Mouse (Mus musculus): ENCODE measurements at regions not wholly inside any gene's neighbourhood (a gene's known extent, or its start where the extent isn't known, plus 50 kb on each side); places are given as distances from the start of the nearest gene placed in this dataset.

- Histone ChIP-seq H3K27me3 (ENCODE audit: control insufficient read depth, insufficient read depth, low read length) (no peaks in the 10 kb centered on the region), H3K4me1 (ENCODE audit: control insufficient read depth, insufficient read depth, low read length) (peaks cover 2% of the 10 kb centered on the region; the same call in 1 of the 2 replicates), H3K27ac (ENCODE audit: low read depth, low read length) (no peak overlapping the region), H3K9me3 (replicated peaks; ENCODE audit: control insufficient read depth, low read length) (no peaks in the 10 kb centered on the region), H3K9ac (ENCODE audit: low read depth, low read length) (no peak overlapping the region), H3K4me2 (no peak overlapping the region), H3K4me3 (ENCODE audit: low read depth, low read length) (no peak overlapping the region), H3K36me3 (ENCODE audit: control insufficient read depth, insufficient read depth, low read length) (no peaks in the 10 kb centered on the region)
- whole genome bisulfite sequencing (ENCODE audit: insufficient replicate concordance): 24% methylated on average over 7 of the region's 7 CpGs
- ATAC-seq (replicated peaks; ENCODE audit: insufficient number of reproducible peaks, low FRiP score, low TSS enrichment): no peak
Observed at GRCm38 (mm10) chr1:51600425-51600824, 122.2 kb upstream of the Nabp1 start.

GRCm38 (mm10) chr1:51596935-51597820 is 119.0 kb upstream of the Nabp1 start:
- peak; percentile 71 for ATAC-seq (replicated peaks; ENCODE audit: insufficient number of reproducible peaks, low FRiP score, low TSS enrichment)
- 22% methylated on average over 18 of the region's 18 CpGs for WGBS (ENCODE audit: insufficient replicate concordance)
- Histone ChIP-seq H3K27ac (ENCODE audit: low read depth, low read length) (no peak overlapping the region), H3K27me3 (ENCODE audit: control insufficient read depth, insufficient read depth, low read length) (no peaks in the 10 kb centered on the region), H3K36me3 (ENCODE audit: control insufficient read depth, insufficient read depth, low read length) (no peaks in the 10 kb centered on the region), H3K4me3 (ENCODE audit: low read depth, low read length) (no peak overlapping the region), H3K4me1 (ENCODE audit: control insufficient read depth, insufficient read depth, low read length) (peaks cover 2% of the 10 kb centered on the region; the same call in 1 of the 2 replicates), H3K4me2 (peak overlapping the region; percentile 58), H3K9me3 (replicated peaks; ENCODE audit: control insufficient read depth, low read length) (no peaks in the 10 kb centered on the region), H3K9ac (ENCODE audit: low read depth, low read length) (no peak overlapping the region; the same call in 1 of the 2 replicates)

DNA sequence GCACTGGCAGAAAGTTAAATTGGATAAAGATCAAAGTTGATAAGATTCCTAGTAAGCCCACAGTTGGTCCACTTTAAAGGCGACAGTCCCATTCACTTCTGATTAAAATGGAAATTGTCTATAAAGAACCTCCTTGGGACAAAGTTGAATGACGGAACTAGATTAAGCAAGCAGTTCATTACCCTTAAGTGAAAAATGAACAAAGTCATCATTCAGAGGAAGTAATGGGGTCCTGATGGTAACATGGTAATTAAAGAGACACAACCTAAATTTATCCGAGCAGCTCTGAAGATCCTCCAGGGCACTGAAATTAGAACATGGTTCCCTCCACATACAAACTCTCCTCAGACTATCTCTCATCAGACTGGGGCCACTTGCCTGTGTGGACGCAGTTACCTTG is 116.4 kb upstream of the Nabp1 start:
- Histone ChIP-seq H3K27ac (ENCODE audit: low read depth, low read length) (no peak overlapping the region), H3K4me1 (ENCODE audit: control insufficient read depth, insufficient read depth, low read length) (peaks cover 2% of the 10 kb centered on the region; the same call in 1 of the 2 replicates), H3K27me3 (ENCODE audit: control insufficient read depth, insufficient read depth, low read length) (no peaks in the 10 kb centered on the region), H3K9ac (ENCODE audit: low read depth, low read length) (no peak overlapping the region), H3K4me3 (ENCODE audit: low read depth, low read length) (no peak overlapping the region), H3K36me3 (ENCODE audit: control insufficient read depth, insufficient read depth, low read length) (no peaks in the 10 kb centered on the region), H3K9me3 (replicated peaks; ENCODE audit: control insufficient read depth, low read length) (no peaks in the 10 kb centered on the region), H3K4me2 (no peak overlapping the region)
- 81% methylated on average over 4 of the region's 4 CpGs for WGBS (ENCODE audit: insufficient replicate concordance)
- ATAC-seq (replicated peaks; ENCODE audit: insufficient number of reproducible peaks, low FRiP score, low TSS enrichment): no peak

- Histone ChIP-seq H3K4me2 (no peak overlapping the region), H3K9ac (ENCODE audit: low read depth, low read length) (no peak overlapping the region), H3K4me3 (ENCODE audit: low read depth, low read length) (no peak overlapping the region), H3K36me3 (ENCODE audit: control insufficient read depth, insufficient read depth, low read length) (no peaks in the 10 kb centered on the region), H3K27ac (ENCODE audit: low read depth, low read length) (no peak overlapping the region), H3K9me3 (replicated peaks; ENCODE audit: control insufficient read depth, low read length) (no peaks in the 10 kb centered on the region), H3K27me3 (ENCODE audit: control insufficient read depth, insufficient read depth, low read length) (no peaks in the 10 kb centered on the region), H3K4me1 (ENCODE audit: control insufficient read depth, insufficient read depth, low read length) (peaks cover 2% of the 10 kb centered on the region; the same call in 1 of the 2 replicates)
- WGBS (ENCODE audit: insufficient replicate concordance): 46% methylated on average over 10 of the region's 10 CpGs
- ATAC-seq (replicated peaks; ENCODE audit: insufficient number of reproducible peaks, low FRiP score, low TSS enrichment): no peak
Observed at GRCm38 (mm10) chr1:51593621-51594441, 115.6 kb upstream of the Nabp1 start.

DNA sequence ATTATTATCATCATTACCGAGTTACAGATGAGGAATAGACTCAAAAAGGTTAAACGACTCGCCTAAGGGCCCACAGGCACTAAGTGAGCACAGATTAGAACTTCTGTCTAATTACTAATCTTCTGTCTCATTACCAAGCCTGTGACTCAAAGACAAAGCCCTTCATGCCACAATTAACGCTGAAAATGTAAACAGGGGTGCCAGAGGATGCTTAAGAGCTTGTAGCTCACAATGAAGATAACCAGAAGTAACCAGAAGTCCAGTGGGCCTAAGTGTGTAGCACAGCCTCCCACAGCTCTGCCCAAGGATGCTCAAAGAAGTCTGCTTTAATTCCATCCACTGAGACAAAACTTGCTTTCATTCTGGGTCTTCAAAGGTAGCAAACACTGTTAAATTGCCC is 113.7 kb upstream of the Nabp1 start:
- Histone ChIP-seq H3K4me3 (ENCODE audit: low read depth, low read length) (no peak overlapping the region), H3K9ac (ENCODE audit: low read depth, low read length) (no peak overlapping the region), H3K27me3 (ENCODE audit: control insufficient read depth, insufficient read depth, low read length) (no peaks in the 10 kb centered on the region), H3K4me1 (ENCODE audit: control insufficient read depth, insufficient read depth, low read length) (peaks cover 2% of the 10 kb centered on the region; the same call in 1 of the 2 replicates), H3K36me3 (ENCODE audit: control insufficient read depth, insufficient read depth, low read length) (no peaks in the 10 kb centered on the region), H3K4me2 (no peak overlapping the region), H3K9me3 (replicated peaks; ENCODE audit: control insufficient read depth, low read length) (no peaks in the 10 kb centered on the region), H3K27ac (ENCODE audit: low read depth, low read length) (no peak overlapping the region)
- WGBS (ENCODE audit: insufficient replicate concordance): 47% methylated on average over 4 of the region's 4 CpGs
- no peak for ATAC-seq (replicated peaks; ENCODE audit: insufficient number of reproducible peaks, low FRiP score, low TSS enrichment)

GRCm38 (mm10) chr1:51590606-51591400 is 112.6 kb upstream of the Nabp1 start:
- Histone ChIP-seq H3K9me3 (replicated peaks; ENCODE audit: control insufficient read depth, low read length) (no peaks in the 10 kb centered on the region), H3K4me3 (ENCODE audit: low read depth, low read length) (no peak overlapping the region), H3K27me3 (ENCODE audit: control insufficient read depth, insufficient read depth, low read length) (no peaks in the 10 kb centered on the region), H3K4me1 (ENCODE audit: control insufficient read depth, insufficient read depth, low read length) (no peaks in the 10 kb centered on the region), H3K9ac (ENCODE audit: low read depth, low read length) (no peak overlapping the region), H3K36me3 (ENCODE audit: control insufficient read depth, insufficient read depth, low read length) (no peaks in the 10 kb centered on the region), H3K4me2 (no peak overlapping the region), H3K27ac (ENCODE audit: low read depth, low read length) (no peak overlapping the region)
- no peak for ATAC-seq (replicated peaks; ENCODE audit: insufficient number of reproducible peaks, low FRiP score, low TSS enrichment)
- WGBS (ENCODE audit: insufficient replicate concordance): 66% methylated on average over 9 of the region's 9 CpGs

DNA sequence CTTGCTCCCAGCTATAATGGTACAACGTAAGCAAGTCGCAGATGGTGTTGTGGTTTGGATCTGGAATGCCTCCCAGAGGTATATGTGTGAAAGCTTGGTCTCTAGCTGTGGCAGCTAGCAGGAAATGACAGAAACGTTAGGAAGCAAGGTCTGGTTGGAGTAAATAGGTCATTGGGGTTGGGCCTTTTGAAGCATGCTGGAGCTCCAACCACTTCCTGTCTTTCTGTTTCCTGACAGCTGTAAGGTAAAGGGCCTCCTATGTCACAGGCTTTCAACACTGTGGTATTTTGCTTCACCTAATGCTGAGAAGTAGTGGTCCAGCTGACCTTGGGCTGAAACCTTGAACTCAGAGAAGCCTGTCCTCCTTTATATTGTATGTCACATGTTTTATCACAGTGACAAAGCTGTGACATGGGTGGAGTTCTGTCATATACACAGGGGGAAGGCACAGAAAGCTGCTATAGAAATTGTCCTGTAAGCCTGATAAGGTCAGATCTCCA is 106.8 kb upstream of the Nabp1 start:
- no peak for ATAC-seq (replicated peaks; ENCODE audit: insufficient number of reproducible peaks, low FRiP score, low TSS enrichment)
- H3K9me3 ChIP-seq (replicated peaks; ENCODE audit: control insufficient read depth, low read length): no peaks in the 10 kb centered on the region
- H3K27ac ChIP-seq (ENCODE audit: low read depth, low read length): no peak overlapping the region
- H3K4me1 ChIP-seq (ENCODE audit: control insufficient read depth, insufficient read depth, low read length): no peaks in the 10 kb centered on the region
- no peak overlapping the region for H3K4me2 ChIP-seq
- H3K9ac ChIP-seq (ENCODE audit: low read depth, low read length): no peak overlapping the region
- H3K27me3 ChIP-seq (ENCODE audit: control insufficient read depth, insufficient read depth, low read length): no peaks in the 10 kb centered on the region
- no peak overlapping the region for H3K4me3 ChIP-seq (ENCODE audit: low read depth, low read length)
- H3K36me3 ChIP-seq (ENCODE audit: control insufficient read depth, insufficient read depth, low read length): no peaks in the 10 kb centered on the region
- WGBS (ENCODE audit: insufficient replicate concordance): 35% methylated on average over 3 of the region's 3 CpGs

- Histone ChIP-seq H3K9ac (ENCODE audit: low read depth, low read length) (no peak overlapping the region), H3K36me3 (ENCODE audit: control insufficient read depth, insufficient read depth, low read length) (no peaks in the 10 kb centered on the region), H3K27ac (ENCODE audit: low read depth, low read length) (no peak overlapping the region), H3K9me3 (replicated peaks; ENCODE audit: control insufficient read depth, low read length) (no peaks in the 10 kb centered on the region), H3K27me3 (ENCODE audit: control insufficient read depth, insufficient read depth, low read length) (no peaks in the 10 kb centered on the region), H3K4me2 (no peak overlapping the region), H3K4me1 (ENCODE audit: control insufficient read depth, insufficient read depth, low read length) (no peaks in the 10 kb centered on the region), H3K4me3 (ENCODE audit: low read depth, low read length) (no peak overlapping the region)
- ATAC-seq (replicated peaks; ENCODE audit: insufficient number of reproducible peaks, low FRiP score, low TSS enrichment): no peak
- 50% methylated on average over 4 of the region's 4 CpGs for WGBS (ENCODE audit: insufficient replicate concordance)
Observed at GRCm38 (mm10) chr1:51583871-51584270, 105.6 kb upstream of the Nabp1 start.

All from heart, embryonic 11.5 days (tissue).